Mouse (Mus musculus): Measurements from ENCODE around the gene Tspan5. TPM values are rescaled to one million over a fixed set of nuclear protein-coding genes. Genes with fewer than 3 reads are reported as not detected.

Gene Tspan5
- polyA plus RNA-seq, 1 experiment from 2014 or later, result 4.3 TPM

GRCm38 (mm10) chr3:138717040-138717439, 25.0 kb upstream of the Tspan5 start:
- Histone ChIP-seq H3K27me3 (0 out of 2 replicates have a peak, but pooled peaks cover 3% of the 10 kb centered on the region), H3K9ac (no peak overlapping the region), H3K4me1 (replicated peaks) (no peaks in the 10 kb centered on the region), H3K4me3 (replicated peaks) (no peak overlapping the region), H3K4me2 (no peak overlapping the region), H3K9me3 (replicated peaks) (no peaks in the 10 kb centered on the region), H3K27ac (no peak overlapping the region), H3K36me3 (no peaks in the 10 kb centered on the region)
- no peak for ATAC-seq (ENCODE audit: low read depth)
- no peak for DNase-seq
- WGBS (ENCODE audit: insufficient replicate concordance), result 76% methylated on average over 5 of the region's 5 CpGs

- H3K9ac ChIP-seq, result no peak overlapping the region
- H3K9me3 ChIP-seq (replicated peaks), result no peaks in the 10 kb centered on the region
- H3K27ac ChIP-seq, result no peak overlapping the region
- no peak for ATAC-seq (ENCODE audit: low read depth)
- no peak overlapping the region for H3K4me3 ChIP-seq (replicated peaks)
- 0 out of 2 replicates have a peak, but pooled peaks cover 3% of the 10 kb centered on the region for H3K27me3 ChIP-seq
- DNase-seq, result no peak
- no peak overlapping the region for H3K4me2 ChIP-seq
- no peaks in the 10 kb centered on the region for H3K4me1 ChIP-seq (replicated peaks)
- no peaks in the 10 kb centered on the region for H3K36me3 ChIP-seq
- 69% methylated on average over 5 of the region's 5 CpGs for WGBS (ENCODE audit: insufficient replicate concordance)
These were observed 19.8 kb upstream of the Tspan5 start for GRCm38 (mm10) chr3:138722152-138722551.

- no peaks in the 10 kb centered on the region for H3K36me3 ChIP-seq
- no peak overlapping the region for H3K4me3 ChIP-seq (replicated peaks)
- 65% methylated on average over 8 of the region's 8 CpGs for WGBS (ENCODE audit: insufficient replicate concordance)
- no peaks in the 10 kb centered on the region for H3K4me1 ChIP-seq (replicated peaks)
- no peak overlapping the region for H3K9ac ChIP-seq
- H3K27me3 ChIP-seq, result no peaks in the 10 kb centered on the region
- no peak overlapping the region for H3K27ac ChIP-seq
- no peak for DNase-seq
- H3K4me2 ChIP-seq, result no peak overlapping the region
- H3K9me3 ChIP-seq (replicated peaks), result no peaks in the 10 kb centered on the region
- ATAC-seq (ENCODE audit: low read depth), result no peak
These were observed 14.4 kb upstream of the Tspan5 start for GRCm38 (mm10) chr3:138727571-138727970.

- DNase-seq (no peak), ATAC-seq (ENCODE audit: low read depth) (no peak)
These were observed 13.2 kb upstream of the Tspan5 start for GRCm38 (mm10) chr3:138728840-138729239.

GRCm38 (mm10) chr3:138730812-138731211, 11.2 kb upstream of the Tspan5 start:
- DNase-seq (no peak), ATAC-seq (ENCODE audit: low read depth) (no peak)
- H3K27ac ChIP-seq, result no peak overlapping the region
- 40% methylated on average over 3 of the region's 3 CpGs for WGBS (ENCODE audit: insufficient replicate concordance)
- no peaks in the 10 kb centered on the region for H3K36me3 ChIP-seq
- H3K27me3 ChIP-seq, result no peaks in the 10 kb centered on the region
- no peak overlapping the region for H3K9ac ChIP-seq
- H3K4me2 ChIP-seq, result no peak overlapping the region
- no peaks in the 10 kb centered on the region for H3K4me1 ChIP-seq (replicated peaks)
- no peaks in the 10 kb centered on the region for H3K9me3 ChIP-seq (replicated peaks)
- no peak overlapping the region for H3K4me3 ChIP-seq (replicated peaks)

More at GRCm38 (mm10) chr3:138728840-138729239, 13.2 kb upstream of the Tspan5 start:
- no peaks in the 10 kb centered on the region for H3K27me3 ChIP-seq
- WGBS (ENCODE audit: insufficient replicate concordance), result 68% methylated on average over 3 of the region's 3 CpGs
- no peaks in the 10 kb centered on the region for H3K4me1 ChIP-seq (replicated peaks)
- H3K4me2 ChIP-seq, result no peak overlapping the region
- H3K9ac ChIP-seq, result no peak overlapping the region
- no peak overlapping the region for H3K27ac ChIP-seq
- H3K36me3 ChIP-seq, result no peaks in the 10 kb centered on the region
- no peaks in the 10 kb centered on the region for H3K9me3 ChIP-seq (replicated peaks)
- no peak overlapping the region for H3K4me3 ChIP-seq (replicated peaks)

GRCm38 (mm10) chr3:138735760-138736159, 6.2 kb upstream of the Tspan5 start:
- Histone ChIP-seq H3K4me3 (replicated peaks) (no peak overlapping the region), H3K27me3 (peaks cover 7% of the 10 kb centered on the region), H3K36me3 (no peaks in the 10 kb centered on the region), H3K9ac (no peak overlapping the region), H3K27ac (no peak overlapping the region), H3K9me3 (replicated peaks) (no peaks in the 10 kb centered on the region), H3K4me2 (no peak overlapping the region), H3K4me1 (replicated peaks) (peaks cover 3% of the 10 kb centered on the region; the same call in 1 of the 2 replicates)
- ATAC-seq (ENCODE audit: low read depth), result no peak
- no peak for DNase-seq
- 80% methylated on average over 5 of the region's 5 CpGs for WGBS (ENCODE audit: insufficient replicate concordance)

GRCm38 (mm10) chr3:138739150-138739700, 2.8 kb upstream of the Tspan5 start:
- Histone ChIP-seq H3K4me1 (replicated peaks) (peaks cover 27% of the 10 kb centered on the region), H3K27ac (no peak overlapping the region), H3K9ac (no peak overlapping the region), H3K36me3 (no peaks in the 10 kb centered on the region), H3K9me3 (replicated peaks) (no peaks in the 10 kb centered on the region), H3K4me2 (no peak overlapping the region), H3K4me3 (replicated peaks) (no peak overlapping the region), H3K27me3 (peaks cover 37% of the 10 kb centered on the region)
- no peak for DNase-seq
- 58% methylated on average over 4 of the region's 4 CpGs for WGBS (ENCODE audit: insufficient replicate concordance)
- no peak for ATAC-seq (ENCODE audit: low read depth)

- Histone ChIP-seq H3K4me1 (replicated peaks) (peaks cover 34% of the 10 kb centered on the region), H3K9ac (no peak overlapping the region), H3K9me3 (replicated peaks) (no peaks in the 10 kb centered on the region), H3K27me3 (peaks cover 40% of the 10 kb centered on the region), H3K4me2 (no peak overlapping the region), H3K36me3 (no peaks in the 10 kb centered on the region), H3K4me3 (replicated peaks) (no peak overlapping the region), H3K27ac (no peak overlapping the region)
- no peak for ATAC-seq (ENCODE audit: low read depth)
- no peak for DNase-seq
- WGBS (ENCODE audit: insufficient replicate concordance), result 62% methylated on average over 3 of the region's 3 CpGs
These were observed 1.7 kb upstream of the Tspan5 start for GRCm38 (mm10) chr3:138740291-138740690.

GRCm38 (mm10) chr3:138740843-138741540, 1.0 kb upstream of the Tspan5 start:
- Histone ChIP-seq H3K4me1 (replicated peaks) (peaks cover 34% of the 10 kb centered on the region), H3K4me2 (peak overlapping the region; percentile 94), H3K27me3 (peaks cover 40% of the 10 kb centered on the region), H3K9me3 (replicated peaks) (no peaks in the 10 kb centered on the region), H3K36me3 (no peaks in the 10 kb centered on the region), H3K27ac (no peak overlapping the region), H3K9ac (no peak overlapping the region), H3K4me3 (replicated peaks) (no peak overlapping the region)
- DNase-seq, result no peak
- no peak for ATAC-seq (ENCODE audit: low read depth)
- WGBS (ENCODE audit: insufficient replicate concordance), result 31% methylated on average over 8 of the region's 8 CpGs

- H3K4me1 ChIP-seq (replicated peaks), result peaks cover 34% of the 10 kb centered on the region
- peaks cover 40% of the 10 kb centered on the region for H3K27me3 ChIP-seq
- H3K36me3 ChIP-seq, result no peaks in the 10 kb centered on the region
- H3K4me2 ChIP-seq, result peak overlapping the region; percentile 94
- DNase-seq (no peak), ATAC-seq (ENCODE audit: low read depth) (no peak)
- no peak overlapping the region for H3K27ac ChIP-seq
- WGBS (ENCODE audit: insufficient replicate concordance), result under 1% methylated on average over 23 of the region's 23 CpGs
- H3K4me3 ChIP-seq (replicated peaks), result peak overlapping the region; percentile 71
- H3K9me3 ChIP-seq (replicated peaks), result no peaks in the 10 kb centered on the region
- H3K9ac ChIP-seq, result peak overlapping the region; percentile 74
These were observed 553 bp downstream of the Tspan5 start for GRCm38 (mm10) chr3:138742566-138742930.

- H3K4me2 ChIP-seq, result peak overlapping the region; percentile 94
- peak; percentile 85 for ATAC-seq (ENCODE audit: low read depth)
- H3K9ac ChIP-seq, result peak overlapping the region; percentile 74
- H3K27ac ChIP-seq, result no peak overlapping the region
- H3K4me3 ChIP-seq (replicated peaks), result peak overlapping the region; percentile 71
- H3K36me3 ChIP-seq, result no peaks in the 10 kb centered on the region
- DNase-seq, result peak; percentile 66
- H3K27me3 ChIP-seq, result peaks cover 40% of the 10 kb centered on the region
- peaks cover 34% of the 10 kb centered on the region for H3K4me1 ChIP-seq (replicated peaks)
- WGBS (ENCODE audit: insufficient replicate concordance), result 1% methylated on average over 33 of the region's 33 CpGs
- no peaks in the 10 kb centered on the region for H3K9me3 ChIP-seq (replicated peaks)
These were observed 1.2 kb downstream of the Tspan5 start for GRCm38 (mm10) chr3:138743061-138743671.
